Comparison of ENCODE assay signal across 8 mouse cellular contexts in genomic region chr7:63754573-63755475, GRCm38 (mm10).
DNase-seq lines count a peak whose midpoint lies in the region; ATAC-seq and TF ChIP-seq lines count a peak whose summit lies in the region.

No protein-coding gene starts in this region.

- no peaks in the 10 kb centered on the region for H3K9me3 ChIP-seq in forebrain, embryonic 14.5 days (replicated peaks; ENCODE audit: control insufficient read depth, low read length)
- no peaks in the 10 kb centered on the region for H3K9me3 ChIP-seq in lung, embryonic 14.5 days (ENCODE audit: low read depth, low read length)

- peak; percentile 62 for DNase-seq in CD4-positive, CD25-positive, alpha-beta regulatory T cell, adult 2 months (ENCODE audit: low read depth, low spot score)
- peak; percentile 53 for DNase-seq in forebrain, embryonic 14.5 days (ENCODE audit: low spot score)
- DNase-seq in heart, postnatal 36 days = peak; percentile 47 to 65
- DNase-seq in layer of hippocampus, adult 8-10 months (ENCODE audit: low spot score in 2 of 2) = peak; percentile 68 to 79
- peak; percentile 27 for DNase-seq in lung, embryonic 14.5 days

- peaks cover 12% of the 10 kb centered on the region for H3K4me1 ChIP-seq in forebrain, embryonic 14.5 days (ENCODE audit: control insufficient read depth, insufficient read depth, low read length)
- no peaks in the 10 kb centered on the region for H3K4me1 ChIP-seq in lung, embryonic 14.5 days (ENCODE audit: insufficient read depth)
- peaks cover 51% of the 10 kb centered on the region for H3K4me1 ChIP-seq in olfactory bulb, adult 2 months (ENCODE audit: control insufficient read depth, insufficient read depth, low read length)

- peak overlapping the region; percentile 63 for H3K9ac ChIP-seq in forebrain, embryonic 14.5 days (ENCODE audit: low read length)
- H3K9ac ChIP-seq in lung, embryonic 14.5 days = peak overlapping the region; percentile 43

- H3K27me3 ChIP-seq in forebrain, embryonic 14.5 days (replicated peaks; ENCODE audit: control insufficient read depth, insufficient read depth, low read length) = peaks cover 56% of the 10 kb centered on the region
- H3K27me3 ChIP-seq in lung, embryonic 14.5 days (ENCODE audit: insufficient read depth, low read length) = peaks cover 63% of the 10 kb centered on the region

- ATAC-seq in activated CD4-positive, CD25-positive, alpha-beta regulatory T cell, adult 4 months = peak; percentile 21
- peak; percentile 16; the same call in 1 of the 2 replicates for ATAC-seq in forebrain, embryonic 14.5 days
- peak; percentile 41; the same call in 1 of the 2 replicates for ATAC-seq in lung, embryonic 14.5 days (ENCODE audit: insufficient read depth)
- no peak for ATAC-seq in megakaryocyte-erythroid progenitor cell, adult 5-6 weeks (replicated peaks; ENCODE audit: low FRiP score, low TSS enrichment, poor library complexity, severe bottlenecking)

- under 1% methylated on average over 43 of the region's 43 CpGs for WGBS in forebrain, embryonic 14.5 days
- WGBS in lung, embryonic 14.5 days = 2% methylated on average over 43 of the region's 43 CpGs
- WGBS in olfactory bulb, adult 2 months = 5% methylated on average over 43 of the region's 43 CpGs

- no peak for TF ChIP-seq CTCF in lung, embryonic 14.5 days (IDR thresholded peaks at IDR 0.05; ENCODE audit: low read depth)
- no peak for TF ChIP-seq CTCF in olfactory bulb, adult 2 months (IDR thresholded peaks at IDR 0.05; ENCODE audit: insufficient read depth, low read depth, low read length)

- peak overlapping the region; percentile 90 for H3K4me2 ChIP-seq in forebrain, embryonic 14.5 days (ENCODE audit: low read length)
- H3K4me2 ChIP-seq in lung, embryonic 14.5 days = peak overlapping the region; percentile 75

- peak overlapping the region; percentile 40 for H3K4me3 ChIP-seq in forebrain, embryonic 14.5 days (ENCODE audit: low read depth, low read length)
- H3K4me3 ChIP-seq in lung, embryonic 14.5 days (ENCODE audit: low read depth, low read length) = peak overlapping the region; percentile 38
- peak overlapping the region; percentile 38 for H3K4me3 ChIP-seq in olfactory bulb, adult 2 months (ENCODE audit: insufficient read depth, low read depth, low read length)

- TF ChIP-seq POLR2A in olfactory bulb, adult 2 months (IDR thresholded peaks at IDR 0.05; ENCODE audit: insufficient read depth, low read depth, low read length) = no peak

- H3K27ac ChIP-seq in forebrain, embryonic 14.5 days (ENCODE audit: low read depth, low read length) = peak overlapping the region; percentile 36; the same call in 1 of the 2 replicates
- no peak overlapping the region for H3K27ac ChIP-seq in lung, embryonic 14.5 days (ENCODE audit: low read depth)
- peak overlapping the region; percentile 93 for H3K27ac ChIP-seq in olfactory bulb, adult 2 months (ENCODE audit: insufficient read depth, low read depth, low read length)

- intact Hi-C loops in heart, postnatal 36 days (cut with DNase I) = loop anchor here (5.0 kb wide), 4 partner anchors 62 to 987 kb away; partner anchors contain the start of gene Mtmr10

- no peaks in the 10 kb centered on the region for H3K36me3 ChIP-seq in forebrain, embryonic 14.5 days (ENCODE audit: control insufficient read depth, insufficient read depth, low read length)
- no peaks in the 10 kb centered on the region for H3K36me3 ChIP-seq in lung, embryonic 14.5 days (ENCODE audit: insufficient read depth)
